Mouse (Mus musculus): ENCODE measurements around the gene Pafah1b1.

The Pafah1b1 gene

GRCm38 (mm10) chr11:74660336-74660735 lies 64.1 kb downstream of the Pafah1b1 start:
- no peak for DNase-seq

- DNase-seq: no peak
Observed at GRCm38 (mm10) chr11:74655941-74656340, 68.5 kb downstream of the Pafah1b1 start.

- no peak for DNase-seq
Observed at GRCm38 (mm10) chr11:74653385-74653784, 71.1 kb downstream of the Pafah1b1 start.

- DNase-seq: no peak
Observed at GRCm38 (mm10) chr11:74652791-74653191, 71.7 kb downstream of the Pafah1b1 start.

GRCm38 (mm10) chr11:74650576-74651100 lies 73.8 kb downstream of the Pafah1b1 start:
- DNase-seq: no peak

GRCm38 (mm10) chr11:74649647-74650551 lies 74.6 kb downstream of the Pafah1b1 start:
- peak in 1 of 2 experiments; percentile 30 for DNase-seq

GRCm38 (mm10) chr11:74649095-74649646 lies 75.3 kb downstream of the Pafah1b1 start, which contains the start of gene Cluh:
Gene Cluh (plus strand): TSS chr11:74649495.
- DNase-seq: peak; percentile 97 to 98

- DNase-seq: no peak
Observed at GRCm38 (mm10) chr11:74648676-74649075, 75.8 kb downstream of the Pafah1b1 start.

GRCm38 (mm10) chr11:74647966-74648365 lies 76.5 kb downstream of the Pafah1b1 start:
- no peak for DNase-seq

GRCm38 (mm10) chr11:74639628-74640027 lies 84.8 kb downstream of the Pafah1b1 start:
- DNase-seq: no peak

- DNase-seq: no peak
Observed at GRCm38 (mm10) chr11:74638791-74639411, 85.6 kb downstream of the Pafah1b1 start.

GRCm38 (mm10) chr11:74637971-74638790 lies 86.3 kb downstream of the Pafah1b1 start:
- peak; percentile 14 to 37 for DNase-seq

GRCm38 (mm10) chr11:74637486-74637885 lies 87.0 kb downstream of the Pafah1b1 start:
- no peak for DNase-seq

GRCm38 (mm10) chr11:74634490-74635275 lies 89.8 kb downstream of the Pafah1b1 start:
- peak in 1 of 2 experiments; percentile 37 for DNase-seq

GRCm38 (mm10) chr11:74631880-74632789 lies 92.3 kb downstream of the Pafah1b1 start:
- DNase-seq: no peak

- DNase-seq: no peak
Observed at GRCm38 (mm10) chr11:74627481-74627880, 97.0 kb downstream of the Pafah1b1 start.

GRCm38 (mm10) chr11:74625333-74625732 lies 99.1 kb downstream of the Pafah1b1 start:
- no peak for DNase-seq

All from thymus, adult 18-20 months (tissue).